Comparison of ENCODE assay signal across 12 mouse cellular contexts in genomic region chr15:78894726-78895125, GRCm38 (mm10). TPM values are rescaled to one million over a fixed set of nuclear protein-coding genes. Genes with fewer than 3 reads are reported as not detected.
DNase-seq lines count a peak whose midpoint lies in the region; ATAC-seq lines count a peak whose summit lies in the region.
"Had no signal": no experiment of that assay in that cellular context is flagged by ENCODE, and none has a peak within 500 bp of the region (broad histone marks: within the 10 kb centered on the region; RNA-seq: fewer than 3 reads in every experiment).

No protein-coding gene starts in this region.

- peaks cover 49% of the 10 kb centered on the region for H3K36me3 ChIP-seq in heart, embryonic 10.5 days
- peaks cover 34% of the 10 kb centered on the region for H3K36me3 ChIP-seq in neural tube, embryonic 14.5 days (ENCODE audit: control insufficient read depth, insufficient read depth, low read length)
- peaks cover 32% of the 10 kb centered on the region for H3K36me3 ChIP-seq in liver, embryonic 15.5 days (replicated peaks)

- H3K27me3 ChIP-seq in heart, embryonic 10.5 days (ENCODE audit: insufficient read depth, poor library complexity, severe bottlenecking), result no peaks in the 10 kb centered on the region
- H3K27me3 ChIP-seq in neural tube, embryonic 14.5 days (ENCODE audit: control insufficient read depth, insufficient read depth, low read length), result no peaks in the 10 kb centered on the region
- no peaks in the 10 kb centered on the region for H3K27me3 ChIP-seq in liver, embryonic 15.5 days

- H3K9me3 ChIP-seq in heart, embryonic 10.5 days, result no peaks in the 10 kb centered on the region
- H3K9me3 ChIP-seq in neural tube, embryonic 14.5 days (ENCODE audit: control insufficient read depth, low read length), result no peaks in the 10 kb centered on the region
- H3K9me3 ChIP-seq in liver, embryonic 15.5 days (replicated peaks), result no peaks in the 10 kb centered on the region
- H3K9me3 ChIP-seq: midbrain, embryonic 12.5 days had no signal

- DNase-seq in heart, embryonic 10.5 days (ENCODE audit: low spot score), result no peak
- DNase-seq in heart, adult 8-10 months (ENCODE audit: low spot score), result no peak
- DNase-seq in neural tube, embryonic 10.5 days (ENCODE audit: extremely low spot score, low spot score), result no peak
- DNase-seq in thymus, postnatal 36 days, result peak; percentile 42 to 61
- no peak for DNase-seq in urinary bladder, postnatal 36 days (ENCODE audit: low spot score in 2 of 2)
- DNase-seq in c-Kit-positive CD71-positive TER-119-positive erythroid progenitor cells, embryonic 14.5 days (ENCODE audit: low spot score), result no peak
- DNase-seq: adrenal gland, postnatal 25 days; right cerebral cortex, postnatal 25 days had no signal

- WGBS in heart, embryonic 10.5 days, result 69% methylated on average over 13 of the region's 13 CpGs
- WGBS in neural tube, embryonic 14.5 days, result 79% methylated on average over 13 of the region's 13 CpGs
- 24% methylated on average over 13 of the region's 13 CpGs for WGBS in liver, embryonic 15.5 days (ENCODE audit: insufficient replicate concordance)

- ATAC-seq in neural tube, embryonic 14.5 days (ENCODE audit: low read depth), result no peak
- ATAC-seq in liver, embryonic 15.5 days (ENCODE audit: insufficient read depth), result no peak

- H3K4me1 ChIP-seq in heart, embryonic 10.5 days, result peaks cover 90% of the 10 kb centered on the region
- H3K4me1 ChIP-seq in neural tube, embryonic 14.5 days (ENCODE audit: control insufficient read depth, insufficient read depth, low read length), result no peaks in the 10 kb centered on the region
- H3K4me1 ChIP-seq in liver, embryonic 15.5 days (replicated peaks), result peaks cover 89% of the 10 kb centered on the region

- no peak overlapping the region for H3K4me2 ChIP-seq in neural tube, embryonic 14.5 days (ENCODE audit: low read depth, low read length)
- H3K4me2 ChIP-seq in liver, embryonic 15.5 days, result peak overlapping the region; percentile 89
- H3K4me2 ChIP-seq: midbrain, embryonic 12.5 days had no signal

- H3K9ac ChIP-seq in neural tube, embryonic 14.5 days (replicated peaks; ENCODE audit: low read depth, low read length), result no peak overlapping the region
- H3K9ac ChIP-seq in liver, embryonic 15.5 days, result no peak overlapping the region
- H3K9ac ChIP-seq: midbrain, embryonic 12.5 days had no signal

- H3K27ac ChIP-seq in heart, embryonic 10.5 days, result peak overlapping the region; percentile 92
- H3K27ac ChIP-seq in neural tube, embryonic 14.5 days (ENCODE audit: low read depth, low read length), result 0 out of 2 replicates have a peak overlapping the region, but pooled peaks have one; percentile 10
- H3K27ac ChIP-seq in liver, embryonic 15.5 days (replicated peaks), result peak overlapping the region; percentile 78

- H3K4me3 ChIP-seq in heart, embryonic 10.5 days, result peak overlapping the region; percentile 12; the same call in 1 of the 2 replicates
- H3K4me3 ChIP-seq in neural tube, embryonic 14.5 days (ENCODE audit: low read depth, low read length), result no peak overlapping the region
- no peak overlapping the region for H3K4me3 ChIP-seq in liver, embryonic 15.5 days (replicated peaks)
- H3K4me3 ChIP-seq: erythroblast, embryonic 14.5 days; midbrain, embryonic 12.5 days had no signal

RNA-seq across cellular contexts. Expression of gene Gm49510, which starts 4.7 kb away (rescaled TPM):
- polyA plus RNA-seq in heart, embryonic 10.5 days (2016; fragmentation: Nextera tagmentation; extraction: Ambion mirVana), result 0.11 and 0.38 TPM in 2 replicates
- total RNA-seq in heart, adult 8-10 months (2022), result not detected
- 0.21 TPM in 1 of 2 replicates, not detected in the other for polyA plus RNA-seq in neural tube, embryonic 14.5 days (2014; fragmentation: Nextera tagmentation; extraction: Ambion mirVana)
- polyA plus RNA-seq in liver, embryonic 15.5 days (2015; fragmentation: Nextera tagmentation; extraction: Ambion mirVana), result 0.08 and 0.26 TPM in 2 replicates
- total RNA-seq: adrenal gland, postnatal 25 days had no signal

RNA-seq across cellular contexts. Expression of gene Sh3bp1, which starts 4.8 kb away (rescaled TPM):
- 33.8 and 44.4 TPM in 2 replicates for polyA plus RNA-seq in heart, embryonic 10.5 days (2016; fragmentation: Nextera tagmentation; extraction: Ambion mirVana)
- 1 to 10 TPM; 2.6 to 6.3 (median 4.1) TPM for total RNA-seq in heart, adult 8-10 months (2022)
- polyA plus RNA-seq in neural tube, embryonic 14.5 days (2014; fragmentation: Nextera tagmentation; extraction: Ambion mirVana), result 3.4 and 4.1 TPM in 2 replicates
- 14.4 and 15.3 TPM in 2 replicates for polyA plus RNA-seq in liver, embryonic 15.5 days (2015; fragmentation: Nextera tagmentation; extraction: Ambion mirVana)

RNA-seq across cellular contexts. Expression of gene Gga1, which starts 17.7 kb away (rescaled TPM):
- 51.5 and 56.6 TPM in 2 replicates for polyA plus RNA-seq in heart, embryonic 10.5 days (2016; fragmentation: Nextera tagmentation; extraction: Ambion mirVana)
- 10 to 100 TPM; 44.8 to 49.1 (median 46.3) TPM for total RNA-seq in heart, adult 8-10 months (2022)
- 31.7 and 37.1 TPM in 2 replicates for polyA plus RNA-seq in neural tube, embryonic 14.5 days (2014; fragmentation: Nextera tagmentation; extraction: Ambion mirVana)
- polyA plus RNA-seq in liver, embryonic 15.5 days (2015; fragmentation: Nextera tagmentation; extraction: Ambion mirVana), result 21.4 and 23.6 TPM in 2 replicates

RNA-seq across cellular contexts. Expression of gene Pdxp, which starts 19.0 kb away (rescaled TPM):
- 26.5 and 35.7 TPM in 2 replicates for polyA plus RNA-seq in heart, embryonic 10.5 days (2016; fragmentation: Nextera tagmentation; extraction: Ambion mirVana)
- total RNA-seq in heart, adult 8-10 months (2022), result 1 to 10 TPM in 2 of 4 experiments, under 1 TPM in 2; 0.69 to 1.0 (median 0.88) TPM
- 74.9 and 84.7 TPM in 2 replicates for polyA plus RNA-seq in neural tube, embryonic 14.5 days (2014; fragmentation: Nextera tagmentation; extraction: Ambion mirVana)
- 5.4 and 5.6 TPM in 2 replicates for polyA plus RNA-seq in liver, embryonic 15.5 days (2015; fragmentation: Nextera tagmentation; extraction: Ambion mirVana)

RNA-seq across cellular contexts. Expression of gene Lgals1, which starts 31.8 kb away (rescaled TPM):
- polyA plus RNA-seq in heart, embryonic 10.5 days (2016; fragmentation: Nextera tagmentation; extraction: Ambion mirVana), result 427 and 466 TPM in 2 replicates
- 100 to 1,000 TPM; 175 to 339 (median 222) TPM for total RNA-seq in heart, adult 8-10 months (2022)
- polyA plus RNA-seq in neural tube, embryonic 14.5 days (2014; fragmentation: Nextera tagmentation; extraction: Ambion mirVana), result 50.7 and 166 TPM in 2 replicates
- polyA plus RNA-seq in liver, embryonic 15.5 days (2015; fragmentation: Nextera tagmentation; extraction: Ambion mirVana), result 315 and 397 TPM in 2 replicates

Comparison
In these comparisons a context has a peak if more than half of its experiments do, and no peak if none do; other contexts are left out.
1. DNase-seq: peak in thymus, postnatal 36 days (2 of 2); none in heart, embryonic 10.5 days (single experiment), heart, adult 8-10 months (single experiment), neural tube, embryonic 10.5 days (single experiment), urinary bladder, postnatal 36 days (0 of 2) and c-Kit-positive CD71-positive TER-119-positive erythroid progenitor cells, embryonic 14.5 days (single experiment).
2. H3K27ac ChIP-seq: peak in every context shown above with its lines; median percentile 92 in heart, embryonic 10.5 days; 78 in liver, embryonic 15.5 days; 10 in neural tube, embryonic 14.5 days.